Mouse (Mus musculus): ENCODE measurements around the gene Amigo3.

DNA sequence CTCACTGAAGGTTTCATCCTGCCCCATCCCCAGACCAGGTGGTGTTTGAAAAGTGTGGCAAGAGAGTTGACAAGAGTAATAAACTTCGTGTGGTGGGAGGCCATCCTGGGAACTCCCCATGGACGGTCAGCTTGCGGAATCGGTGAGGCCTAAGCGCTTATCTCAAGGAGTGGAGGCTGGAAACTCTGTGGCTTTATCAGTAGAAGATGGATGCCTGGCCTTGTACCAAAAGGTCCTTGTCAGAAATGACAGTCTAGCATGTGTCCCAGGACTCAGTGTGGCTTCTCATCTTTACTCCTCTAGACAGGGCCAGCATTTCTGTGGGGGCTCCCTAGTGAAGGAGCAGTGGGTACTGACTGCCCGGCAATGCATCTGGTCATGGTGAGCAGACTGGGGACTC, 30.6 kb downstream of the Amigo3 start:
- TF ChIP-seq CTCF (IDR thresholded peaks at IDR 0.05; ENCODE audit: borderline replicate concordance, control insufficient read depth, extremely low read depth, insufficient read depth, low read length, poor library complexity) (no peak), POLR2A (IDR thresholded peaks at IDR 0.05; ENCODE audit: control insufficient read depth, extremely low read depth, insufficient read depth, low read length, poor library complexity) (no peak)
